Mouse (Mus musculus) thymus, adult 2 months (tissue): ENCODE measurements around the gene Cul1. TPM values are rescaled to one million over a fixed set of nuclear protein-coding genes. Genes with fewer than 3 reads are reported as not detected.

Experiments used
- DNase-seq: peaks from one replicate; pipeline ENCODE4 v3.0.0; 2021
- H3K27ac ChIP-seq: fragments of 200-500 bp; 2 replicates; pipeline ENCODE4 v1.5.1; 2012; ENCODE audit warnings: low read length, control low read depth; ENCODE audit not compliant: control insufficient read depth, insufficient read depth
- H3K27me3 ChIP-seq: fragments of 200-500 bp; 2 replicates; pipeline ENCODE4 v1.6.1; 2012; ENCODE audit warnings: mild to moderate bottlenecking, low read length, moderate library complexity, mixed read lengths; ENCODE audit not compliant: control insufficient read depth, insufficient read depth
- H3K36me3 ChIP-seq: fragments of 200-500 bp; 2 replicates; pipeline ENCODE4 v1.6.1; 2012; ENCODE audit warnings: mild to moderate bottlenecking, low read length, moderate library complexity; ENCODE audit not compliant: control insufficient read depth, insufficient read depth
- H3K4me1 ChIP-seq: fragments of 200-500 bp; replicated peaks from 2 replicates; pipeline ENCODE4 v1.6.1; 2012; ENCODE audit warnings: low read length; ENCODE audit not compliant: control insufficient read depth, insufficient read depth
- H3K4me3 ChIP-seq: fragments of 200-500 bp; 2 replicates; pipeline ENCODE4 v1.5.1; 2012; ENCODE audit warnings: mild to moderate bottlenecking, low read length, control low read depth, moderate library complexity; ENCODE audit not compliant: control insufficient read depth, insufficient read depth
- CTCF ChIP-seq: fragments of 200-500 bp; IDR thresholded peaks from 2 replicates; pipeline ENCODE4 v1.5.1; 2012; ENCODE audit warnings: mild to moderate bottlenecking, control low read depth, low read length, moderate library complexity, borderline replicate concordance; ENCODE audit not compliant: control insufficient read depth, poor library complexity, insufficient read depth; ENCODE audit errors: extremely low read depth
- POLR2A ChIP-seq: fragments of 200-500 bp; IDR thresholded peaks from 2 replicates; pipeline ENCODE4 v1.6.1; 2012; ENCODE audit warnings: mild to moderate bottlenecking, low read length, control low read depth, moderate library complexity; ENCODE audit not compliant: control insufficient read depth, poor library complexity, insufficient read depth; ENCODE audit errors: extremely low read depth
- whole genome bisulfite sequencing: fragments of 180-500 bp; shearing (Covaris S2); methylation state at CpG from one replicate; pipeline ENCODE4 v1.1.7; 2018; 5-methylcytosine and 5-hydroxymethylcytosine counted together
- polyA plus RNA-seq: library from polyadenylated mRNA; depleted of rRNA; stranded (reverse); fragments of >200 nt; gene quantifications from 2 replicates; pipeline ENCODE4 v1.2.3, GENCODE M21; 2012; rRNA removed

The Cul1 gene
- polyA plus RNA-seq, 1 experiment = 20.7 TPM

GRCm38 (mm10) chr6:47560407-47560806, 107.2 kb downstream of the Cul1 start:
- no peak overlapping the region for H3K27ac ChIP-seq
- H3K27me3 ChIP-seq = no peaks in the 10 kb centered on the region; the same call in 1 of the 2 replicates
- H3K4me3 ChIP-seq = no peak overlapping the region
- no peaks in the 10 kb centered on the region for H3K4me1 ChIP-seq
- peaks cover 40% of the 10 kb centered on the region for H3K36me3 ChIP-seq
- TF ChIP-seq POLR2A (no peak), CTCF (no peak)
- DNase-seq = no peak

GRCm38 (mm10) chr6:47560846-47561245, 107.6 kb downstream of the Cul1 start:
- H3K27ac ChIP-seq = no peak overlapping the region
- TF ChIP-seq POLR2A (no peak), CTCF (no peak)
- H3K27me3 ChIP-seq = no peaks in the 10 kb centered on the region; the same call in 1 of the 2 replicates
- peaks cover 36% of the 10 kb centered on the region for H3K36me3 ChIP-seq
- no peaks in the 10 kb centered on the region for H3K4me1 ChIP-seq
- H3K4me3 ChIP-seq = no peak overlapping the region
- 93% methylated on average over 2 of the region's 2 CpGs for WGBS
- DNase-seq = no peak

- Histone ChIP-seq H3K27ac (no peak overlapping the region), H3K36me3 (peaks cover 31% of the 10 kb centered on the region), H3K27me3 (no peaks in the 10 kb centered on the region; the same call in 1 of the 2 replicates), H3K4me1 (no peaks in the 10 kb centered on the region), H3K4me3 (no peak overlapping the region)
- TF ChIP-seq POLR2A (no peak), CTCF (no peak)
- WGBS = 83% methylated on average over 5 of the region's 5 CpGs
- DNase-seq = no peak
Measured at GRCm38 (mm10) chr6:47561426-47561825, 108.2 kb downstream of the Cul1 start.

DNA sequence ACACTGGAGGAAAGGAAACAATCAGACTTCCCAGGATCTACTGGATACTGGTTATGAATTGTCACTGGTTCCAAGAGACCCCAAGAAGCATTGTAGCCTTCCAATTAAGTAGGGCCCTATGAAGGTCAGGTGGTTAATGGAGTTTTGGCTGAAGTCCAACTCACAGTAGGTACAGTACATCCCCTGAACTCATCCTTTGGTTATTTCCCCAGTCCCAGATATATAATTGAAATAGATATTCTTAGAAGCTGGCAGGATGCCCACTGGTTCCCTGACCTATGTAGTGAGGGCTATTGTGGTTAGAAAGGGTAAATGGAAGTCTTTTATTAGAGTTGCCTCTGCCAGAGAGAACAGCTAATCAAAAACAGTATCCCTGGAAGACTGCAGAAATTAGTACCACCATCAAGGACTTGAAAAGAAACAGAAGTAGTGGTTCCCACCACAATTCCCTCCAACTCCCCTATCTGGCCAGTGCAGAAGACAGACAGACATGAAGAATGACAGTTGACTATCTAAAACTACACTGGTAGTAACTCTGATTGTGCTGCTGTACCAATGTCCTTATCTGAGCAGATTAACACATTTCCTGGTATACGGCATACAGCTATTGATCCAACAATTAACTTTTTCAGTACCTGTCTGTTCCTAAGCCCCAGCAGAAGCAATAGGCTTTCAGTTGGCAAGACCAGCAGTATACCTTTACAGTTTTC, 112.3 kb downstream of the Cul1 start:
- Histone ChIP-seq H3K4me3 (no peak overlapping the region), H3K27me3 (no peaks in the 10 kb centered on the region; the same call in 1 of the 2 replicates), H3K36me3 (peaks cover 46% of the 10 kb centered on the region), H3K4me1 (no peaks in the 10 kb centered on the region), H3K27ac (no peak overlapping the region)
- DNase-seq = no peak
- TF ChIP-seq CTCF (no peak), POLR2A (no peak)
- WGBS = 98% methylated on average over 1 of the region's 1 CpGs

DNA sequence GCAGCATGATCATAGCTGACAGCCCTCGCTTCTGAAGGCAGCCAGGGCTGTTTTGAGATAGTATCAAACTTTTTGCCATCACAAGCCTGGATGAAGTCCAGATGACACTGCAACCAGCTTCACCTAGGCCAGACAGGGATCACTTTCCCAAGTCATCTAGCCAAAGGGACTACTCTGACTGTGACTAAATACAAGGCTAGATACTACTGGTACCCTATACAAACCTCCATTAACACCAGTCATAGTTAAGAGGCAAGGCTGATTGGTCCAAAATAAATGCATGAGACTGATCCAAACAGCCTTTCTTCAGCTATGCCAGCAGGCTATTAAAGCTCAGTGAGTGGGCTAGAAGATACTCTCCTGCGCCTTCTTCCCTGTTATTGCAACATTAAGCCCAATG, 119.7 kb downstream of the Cul1 start:
- H3K4me1 ChIP-seq = no peaks in the 10 kb centered on the region
- H3K36me3 ChIP-seq = peaks cover 55% of the 10 kb centered on the region
- 95% methylated on average over 2 of the region's 2 CpGs for WGBS

More for the DNA sequence above, 119.7 kb downstream of the Cul1 start:
- TF ChIP-seq POLR2A = no peak
- TF ChIP-seq CTCF = no peak
- Histone ChIP-seq H3K27ac (no peak overlapping the region), H3K4me3 (no peak overlapping the region), H3K27me3 (no peaks in the 10 kb centered on the region)
- no peak for DNase-seq

Other genes starting within 250 kb of the Cul1 start
- 56.3 and 70.2 TPM in 2 replicates for gene Ezh2, start 141.9 kb downstream of the Cul1 start, polyA plus RNA-seq